Mouse (Mus musculus) brown adipose tissue, adult 24 weeks (tissue): Measurements from ENCODE around the gene Wscd2. TPM values are rescaled to one million over a fixed set of nuclear protein-coding genes. Genes with fewer than 3 reads are reported as not detected.
A peak's percentile ranks its signal among the peaks of the same experiment; 100 is the strongest.

Experiments used
- H3K27ac ChIP-seq: fragments of 200-500 bp; replicated peaks from 2 replicates; pipeline ENCODE4 v1.5.1; 2012; ENCODE audit warnings: low read depth, mild to moderate bottlenecking, low read length
- H3K4me1 ChIP-seq: fragments of 200-500 bp; 2 replicates; pipeline ENCODE4 v1.6.1; 2012; ENCODE audit warnings: low read length, mixed read lengths; ENCODE audit not compliant: control insufficient read depth, insufficient read depth, insufficient read length
- H3K4me3 ChIP-seq: fragments of 200-500 bp; 2 replicates; pipeline ENCODE4 v1.5.1; 2012; ENCODE audit warnings: low read depth, mild to moderate bottlenecking, low read length, moderate library complexity; ENCODE audit not compliant: insufficient read depth
- polyA plus RNA-seq: library from polyadenylated mRNA; stranded (reverse); fragments of >200 nt; gene quantifications from 2 replicates; pipeline ENCODE4 v1.2.4, GENCODE M21; 2012; ENCODE audit not compliant: missing spikeins, insufficient read depth, insufficient read length

Wscd2 gene
- polyA plus RNA-seq, 1 experiment = 2.0 TPM

GRCm38 (mm10) chr5:113620130-113620716, 130.1 kb downstream of the Wscd2 start:
- Histone ChIP-seq H3K27ac (no peak overlapping the region), H3K4me3 (no peak overlapping the region), H3K4me1 (no peaks in the 10 kb centered on the region)

- Histone ChIP-seq H3K4me1 (no peaks in the 10 kb centered on the region), H3K27ac (no peak overlapping the region), H3K4me3 (no peak overlapping the region)
Observed at GRCm38 (mm10) chr5:113620999-113621398, 130.9 kb downstream of the Wscd2 start.

- no peaks in the 10 kb centered on the region for H3K4me1 ChIP-seq
- no peak overlapping the region for H3K4me3 ChIP-seq
- no peak overlapping the region for H3K27ac ChIP-seq
Observed at GRCm38 (mm10) chr5:113623052-113623451, 132.9 kb downstream of the Wscd2 start.

GRCm38 (mm10) chr5:113625068-113625467, 134.9 kb downstream of the Wscd2 start:
- no peaks in the 10 kb centered on the region for H3K4me1 ChIP-seq
- no peak overlapping the region for H3K4me3 ChIP-seq
- no peak overlapping the region for H3K27ac ChIP-seq

- no peak overlapping the region for H3K27ac ChIP-seq
- H3K4me1 ChIP-seq = no peaks in the 10 kb centered on the region
- H3K4me3 ChIP-seq = no peak overlapping the region
Observed at GRCm38 (mm10) chr5:113626352-113626751, 136.2 kb downstream of the Wscd2 start.

GRCm38 (mm10) chr5:113626991-113627390, 136.9 kb downstream of the Wscd2 start:
- Histone ChIP-seq H3K27ac (no peak overlapping the region), H3K4me1 (no peaks in the 10 kb centered on the region)

GRCm38 (mm10) chr5:113627820-113628437, 137.8 kb downstream of the Wscd2 start:
- Histone ChIP-seq H3K27ac (no peak overlapping the region), H3K4me3 (no peak overlapping the region), H3K4me1 (no peaks in the 10 kb centered on the region; the same call in 1 of the 2 replicates)

More at GRCm38 (mm10) chr5:113626991-113627390, 136.9 kb downstream of the Wscd2 start:
- H3K4me3 ChIP-seq = no peak overlapping the region

GRCm38 (mm10) chr5:113629248-113629647, 139.1 kb downstream of the Wscd2 start:
- Histone ChIP-seq H3K27ac (no peak overlapping the region), H3K4me3 (no peak overlapping the region), H3K4me1 (peaks cover 7% of the 10 kb centered on the region; the same call in 1 of the 2 replicates)

GRCm38 (mm10) chr5:113630116-113630515, 140.0 kb downstream of the Wscd2 start:
- no peak overlapping the region for H3K4me3 ChIP-seq
- no peak overlapping the region for H3K27ac ChIP-seq
- H3K4me1 ChIP-seq = peaks cover 15% of the 10 kb centered on the region

- no peak overlapping the region for H3K4me3 ChIP-seq
- H3K27ac ChIP-seq = no peak overlapping the region
- H3K4me1 ChIP-seq = peaks cover 34% of the 10 kb centered on the region
Observed at GRCm38 (mm10) chr5:113633037-113633714, 143.0 kb downstream of the Wscd2 start.

- Histone ChIP-seq H3K4me1 (peaks cover 36% of the 10 kb centered on the region), H3K4me3 (no peak overlapping the region), H3K27ac (peak overlapping the region; percentile 29)
Observed at GRCm38 (mm10) chr5:113634024-113634651, 144.0 kb downstream of the Wscd2 start.

- Histone ChIP-seq H3K27ac (peak overlapping the region; percentile 69), H3K4me3 (no peak overlapping the region), H3K4me1 (peaks cover 36% of the 10 kb centered on the region)
Observed at GRCm38 (mm10) chr5:113634887-113635610, 144.9 kb downstream of the Wscd2 start.

GRCm38 (mm10) chr5:113635861-113636565, 145.9 kb downstream of the Wscd2 start:
- Histone ChIP-seq H3K4me1 (peaks cover 36% of the 10 kb centered on the region), H3K4me3 (no peak overlapping the region), H3K27ac (peak overlapping the region; percentile 69)

GRCm38 (mm10) chr5:113637631-113638030, 147.5 kb downstream of the Wscd2 start:
- Histone ChIP-seq H3K4me3 (no peak overlapping the region), H3K4me1 (peaks cover 36% of the 10 kb centered on the region), H3K27ac (no peak overlapping the region)
